Mouse (Mus musculus): ENCODE measurements around the gene Cldn14.

DNA sequence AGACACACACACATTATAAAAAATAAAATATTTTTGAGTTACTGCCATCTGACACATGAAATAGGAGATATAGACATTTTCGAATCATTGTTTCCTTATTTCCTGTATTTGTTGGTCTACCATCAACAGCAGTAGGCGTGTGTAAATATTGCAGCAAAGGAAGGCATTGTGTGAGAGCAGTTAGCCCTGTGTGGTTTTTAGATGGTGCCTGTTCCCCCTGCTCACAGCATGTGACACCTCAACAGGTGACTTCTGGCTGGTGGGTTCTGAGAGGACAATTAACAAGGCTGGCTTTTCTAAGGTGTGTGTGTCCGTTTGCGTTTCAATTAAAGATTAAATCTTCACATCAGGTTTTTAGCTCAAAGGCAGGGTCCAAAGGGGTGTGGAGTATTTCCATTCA lies 48.1 kb downstream of the Cldn14 start:
- TF ChIP-seq CTCF (conservative IDR thresholded peaks at IDR 0.05; ENCODE audit: low read length) (no peak), POU5F1 (IDR thresholded peaks at IDR 0.05; ENCODE audit: borderline replicate concordance, low read length) (no peak)

Data from E14TG2a.4 (cell line).